Mouse (Mus musculus): ENCODE data around the gene Rangap1. TPM values are rescaled to one million over a fixed set of nuclear protein-coding genes. Genes with fewer than 3 reads are reported as not detected.

The Rangap1 gene
- total and polyA plus RNA-seq, 3 experiments = 71.6 to 183 (median 115) TPM

DNA sequence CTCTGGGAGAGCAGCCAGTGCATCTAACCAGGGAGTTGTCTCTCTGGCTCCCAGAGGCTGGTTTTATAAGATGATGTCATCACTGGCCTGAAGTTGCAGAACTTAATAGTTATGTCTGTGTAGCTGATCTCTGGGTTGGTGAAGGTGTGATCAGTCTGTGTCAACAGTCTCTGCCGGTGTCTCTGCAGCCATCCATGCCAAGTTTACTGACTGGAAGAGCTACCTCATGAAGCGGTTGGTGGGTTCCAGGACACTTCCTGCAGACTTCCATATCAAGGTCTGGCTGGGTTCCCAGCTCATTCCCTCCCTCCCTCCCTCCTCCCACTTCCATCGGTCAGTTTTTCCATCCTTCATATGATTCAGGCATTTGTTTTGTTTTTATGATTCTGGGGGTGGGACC lies 68.7 kb downstream of the Rangap1 start:
- Histone ChIP-seq H3K9me3 (replicated peaks) (no peaks in the 10 kb centered on the region), H3K27me3 (ENCODE audit: insufficient read depth, low read length) (no peaks in the 10 kb centered on the region), H3K4me1 (ENCODE audit: insufficient read depth, low read depth, low read length) (peaks cover 3% of the 10 kb centered on the region; the same call in 1 of the 2 replicates), H3K4me3 (ENCODE audit: low read depth, low read length) (no peak overlapping the region), H3K36me3 (replicated peaks) (peaks cover 92% of the 10 kb centered on the region)
- TF ChIP-seq TAL1 (conservative IDR thresholded peaks at IDR 0.05; ENCODE audit: low read depth, low read length) (no peak), GATA1 (IDR thresholded peaks at IDR 0.05; ENCODE audit: borderline replicate concordance, low read length) (no peak), POLR2AphosphoS5 (IDR thresholded peaks at IDR 0.05; ENCODE audit: insufficient replicate concordance, low read depth, low read length) (no peak), GATA2 (IDR thresholded peaks at IDR 0.05; ENCODE audit: borderline replicate concordance, low read depth, low read length) (no peak), CTCF (IDR thresholded peaks at IDR 0.05; ENCODE audit: low read depth, low read length) (no peak)
- no peak for ATAC-seq (ENCODE audit: extremely low read depth, insufficient number of reproducible peaks, low FRiP score, poor library complexity, severe bottlenecking)
- DNase-seq (ENCODE audit: low spot score) = no peak

DNA sequence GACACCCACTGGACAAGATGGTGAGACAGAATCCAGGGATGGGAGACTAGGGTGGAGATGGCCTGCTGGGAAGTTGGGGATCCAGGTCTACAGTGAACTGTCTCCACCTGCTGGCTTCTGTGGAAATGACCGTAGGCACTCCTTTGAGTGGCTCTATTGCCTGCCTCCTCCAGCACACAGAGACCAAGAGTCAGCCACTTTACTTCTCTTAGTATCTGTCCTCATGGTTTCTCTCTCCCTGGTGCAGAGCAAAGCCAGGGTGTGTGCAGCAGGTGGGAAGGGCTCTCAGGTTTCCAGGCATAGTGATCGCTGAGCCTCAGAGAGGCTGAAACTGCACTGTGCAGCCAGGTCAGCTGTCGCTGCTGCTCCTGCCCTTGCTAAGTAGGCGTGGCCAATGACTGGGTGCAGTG lies 75.1 kb downstream of the Rangap1 start:
- H3K27me3 ChIP-seq (ENCODE audit: insufficient read depth, low read length) = no peaks in the 10 kb centered on the region
- ATAC-seq (ENCODE audit: extremely low read depth, insufficient number of reproducible peaks, low FRiP score, poor library complexity, severe bottlenecking) (no peak), DNase-seq (ENCODE audit: low spot score) (peak; percentile 46)
- no peak overlapping the region for H3K4me3 ChIP-seq (ENCODE audit: low read depth, low read length)
- no peaks in the 10 kb centered on the region for H3K9me3 ChIP-seq (replicated peaks)
- H3K4me1 ChIP-seq (ENCODE audit: insufficient read depth, low read depth, low read length) = peaks cover 17% of the 10 kb centered on the region
- TF ChIP-seq GATA1 (IDR thresholded peaks at IDR 0.05; ENCODE audit: borderline replicate concordance, low read length) (no peak), POLR2AphosphoS5 (IDR thresholded peaks at IDR 0.05; ENCODE audit: insufficient replicate concordance, low read depth, low read length) (no peak), CTCF (IDR thresholded peaks at IDR 0.05; ENCODE audit: low read depth, low read length) (no peak), GATA2 (IDR thresholded peaks at IDR 0.05; ENCODE audit: borderline replicate concordance, low read depth, low read length) (no peak), TAL1 (conservative IDR thresholded peaks at IDR 0.05; ENCODE audit: low read depth, low read length) (no peak)
- H3K36me3 ChIP-seq (replicated peaks) = peaks cover 77% of the 10 kb centered on the region

DNA sequence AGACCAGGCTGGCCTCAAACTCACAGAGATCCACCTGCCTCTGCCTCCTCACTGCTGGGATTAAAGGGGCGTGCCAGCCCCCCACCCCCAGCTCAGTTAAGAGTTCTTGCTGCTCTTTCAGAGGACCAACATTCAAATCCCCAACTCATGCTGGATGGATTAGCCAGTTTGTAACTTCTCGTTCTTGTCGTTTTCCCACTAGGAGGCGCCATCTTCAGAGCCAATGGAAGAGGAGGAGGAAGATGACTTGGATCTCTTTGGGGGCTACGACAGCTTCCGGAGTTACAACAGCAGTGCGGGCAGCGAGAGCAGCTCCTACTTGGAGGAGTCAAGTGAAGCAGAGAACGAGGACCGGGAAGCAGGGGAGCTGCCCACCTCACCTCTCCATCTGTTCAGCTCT lies 78.4 kb downstream of the Rangap1 start:
- Histone ChIP-seq H3K4me1 (ENCODE audit: insufficient read depth, low read depth, low read length) (peaks cover 25% of the 10 kb centered on the region), H3K9me3 (replicated peaks) (no peaks in the 10 kb centered on the region), H3K27me3 (ENCODE audit: insufficient read depth, low read length) (no peaks in the 10 kb centered on the region), H3K36me3 (replicated peaks) (peaks cover 49% of the 10 kb centered on the region), H3K4me3 (ENCODE audit: low read depth, low read length) (no peak overlapping the region)
- TF ChIP-seq CTCF (IDR thresholded peaks at IDR 0.05; ENCODE audit: low read depth, low read length) = no peak
- TF ChIP-seq GATA1 (IDR thresholded peaks at IDR 0.05; ENCODE audit: borderline replicate concordance, low read length) = no peak
- no peak for TF ChIP-seq TAL1 (conservative IDR thresholded peaks at IDR 0.05; ENCODE audit: low read depth, low read length)
- TF ChIP-seq GATA2 (IDR thresholded peaks at IDR 0.05; ENCODE audit: borderline replicate concordance, low read depth, low read length) = no peak
- TF ChIP-seq POLR2AphosphoS5 (IDR thresholded peaks at IDR 0.05; ENCODE audit: insufficient replicate concordance, low read depth, low read length) = no peak
- DNase-seq (ENCODE audit: low spot score) (no peak), ATAC-seq (ENCODE audit: extremely low read depth, insufficient number of reproducible peaks, low FRiP score, poor library complexity, severe bottlenecking) (no peak)

DNA sequence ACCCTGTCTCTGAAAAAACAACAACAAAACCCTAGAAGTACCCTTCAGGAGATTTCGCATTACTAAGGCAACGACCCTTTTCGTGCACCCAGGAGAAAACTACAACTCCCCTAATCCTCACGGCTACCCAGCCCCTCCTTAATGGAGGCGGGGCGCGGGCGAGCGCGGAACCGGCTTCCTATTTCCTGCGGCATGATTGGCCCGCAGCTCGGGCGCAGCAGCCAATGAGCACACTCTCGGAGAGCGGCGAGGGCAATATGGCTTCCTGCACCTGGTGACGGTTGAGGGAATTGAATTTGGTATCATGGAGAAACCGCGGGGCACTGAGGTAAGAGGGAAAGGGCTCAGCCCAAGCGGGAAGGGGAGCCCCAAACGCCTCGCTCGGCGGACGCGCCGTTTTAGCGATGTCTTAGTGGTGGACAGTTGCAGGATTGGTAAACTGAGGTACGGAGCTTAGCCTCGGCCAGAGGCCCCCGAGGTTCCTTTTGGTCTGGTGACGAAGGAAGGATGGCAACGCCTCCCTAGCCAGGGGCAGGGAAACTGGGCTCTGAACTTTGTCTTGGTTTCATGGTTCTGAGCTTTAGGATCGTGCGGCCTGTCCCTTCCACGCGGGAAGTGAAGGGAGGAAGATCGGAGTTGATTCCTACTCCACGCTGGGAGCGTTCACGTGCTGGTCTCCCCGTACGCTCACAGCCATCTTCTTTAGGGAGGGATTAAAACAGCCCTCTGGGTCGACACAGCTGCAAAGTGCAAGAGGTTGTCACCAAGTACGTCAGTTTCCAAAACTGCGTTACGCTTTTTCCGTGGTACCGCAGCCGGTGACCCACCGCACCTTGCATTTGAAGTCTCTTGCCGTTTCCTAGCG lies 81.4 kb downstream of the Rangap1 start, which contains the start of gene L3mbtl2:
Gene L3mbtl2, plus strand, starts transcription at position 193 of the 865 bp plus-strand sequence.
- no peaks in the 10 kb centered on the region for H3K9me3 ChIP-seq (replicated peaks)
- H3K36me3 ChIP-seq (replicated peaks) = peaks cover 22% of the 10 kb centered on the region
- H3K4me3 ChIP-seq (ENCODE audit: low read depth, low read length) = peak within 1 kb of the TSS; percentile 84
- peaks cover 3% of the 10 kb centered on the region; the same call in 1 of the 2 replicates for H3K27me3 ChIP-seq (ENCODE audit: insufficient read depth, low read length)
- ATAC-seq (ENCODE audit: extremely low read depth, insufficient number of reproducible peaks, low FRiP score, poor library complexity, severe bottlenecking) = peak; percentile 95
- TF ChIP-seq POLR2AphosphoS5 (IDR thresholded peaks at IDR 0.05; ENCODE audit: insufficient replicate concordance, low read depth, low read length) = no peak
- no peak for TF ChIP-seq GATA1 (IDR thresholded peaks at IDR 0.05; ENCODE audit: borderline replicate concordance, low read length)
- no peak for TF ChIP-seq TAL1 (conservative IDR thresholded peaks at IDR 0.05; ENCODE audit: low read depth, low read length)
- TF ChIP-seq CTCF (IDR thresholded peaks at IDR 0.05; ENCODE audit: low read depth, low read length) = no peak
- TF ChIP-seq GATA2 (IDR thresholded peaks at IDR 0.05; ENCODE audit: borderline replicate concordance, low read depth, low read length) = no peak
- DNase-seq (ENCODE audit: low spot score) = peak; percentile 95
- peaks cover 26% of the 10 kb centered on the region for H3K4me1 ChIP-seq (ENCODE audit: insufficient read depth, low read depth, low read length)

DNA sequence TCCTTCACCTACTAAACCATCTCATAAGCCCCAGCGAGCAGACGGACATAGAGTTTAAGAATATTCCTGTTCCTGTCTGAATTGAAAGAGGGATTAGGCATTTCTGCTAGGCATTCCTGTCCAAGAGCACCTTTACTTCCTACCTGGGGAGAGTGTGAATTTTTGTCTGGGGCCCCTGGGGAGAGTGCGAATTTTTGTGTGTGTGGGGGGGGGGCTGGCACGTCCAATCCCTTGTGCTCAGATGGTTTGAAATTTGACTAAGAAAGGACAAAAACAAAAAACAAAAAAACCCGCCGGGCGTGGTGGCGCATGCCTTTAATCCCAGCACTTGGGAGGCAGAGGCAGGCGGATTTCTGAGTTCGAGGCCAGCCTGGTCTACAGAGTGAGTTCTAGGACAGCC lies 82.0 kb downstream of the Rangap1 start:
- H3K4me1 ChIP-seq (ENCODE audit: insufficient read depth, low read depth, low read length) = peaks cover 26% of the 10 kb centered on the region
- H3K4me3 ChIP-seq (ENCODE audit: low read depth, low read length) = peak overlapping the region; percentile 84; the same call in 1 of the 2 replicates

DNA sequence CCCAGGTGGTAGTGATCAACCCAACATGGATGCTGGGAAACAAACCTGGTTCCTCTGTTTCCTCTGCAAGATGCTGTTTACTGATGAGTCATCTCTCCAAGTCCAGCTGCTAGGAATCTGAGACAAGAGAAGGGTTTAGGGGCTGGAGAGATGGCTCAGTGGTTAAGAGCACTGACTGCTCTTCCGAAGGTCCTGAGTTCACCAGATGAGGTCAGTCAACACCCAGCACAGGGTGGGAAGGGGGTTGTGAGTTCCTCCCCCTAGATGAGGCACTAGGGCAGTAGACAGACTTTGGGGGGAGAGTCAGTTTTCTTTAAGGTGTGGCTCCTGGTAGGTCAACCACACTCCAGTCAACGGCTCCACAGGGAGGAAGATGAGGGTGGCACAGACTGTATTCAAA lies 83.6 kb downstream of the Rangap1 start:
- Histone ChIP-seq H3K36me3 (replicated peaks) (peaks cover under 1% of the 10 kb centered on the region), H3K4me3 (ENCODE audit: low read depth, low read length) (no peak overlapping the region), H3K9me3 (replicated peaks) (no peaks in the 10 kb centered on the region), H3K4me1 (ENCODE audit: insufficient read depth, low read depth, low read length) (peaks cover 20% of the 10 kb centered on the region), H3K27me3 (ENCODE audit: insufficient read depth, low read length) (peaks cover 6% of the 10 kb centered on the region)
- ATAC-seq (ENCODE audit: extremely low read depth, insufficient number of reproducible peaks, low FRiP score, poor library complexity, severe bottlenecking) = no peak
- no peak for TF ChIP-seq GATA1 (IDR thresholded peaks at IDR 0.05; ENCODE audit: borderline replicate concordance, low read length)
- TF ChIP-seq CTCF (IDR thresholded peaks at IDR 0.05; ENCODE audit: low read depth, low read length) = no peak
- no peak for TF ChIP-seq TAL1 (conservative IDR thresholded peaks at IDR 0.05; ENCODE audit: low read depth, low read length)
- TF ChIP-seq GATA2 (IDR thresholded peaks at IDR 0.05; ENCODE audit: borderline replicate concordance, low read depth, low read length) = no peak
- TF ChIP-seq POLR2AphosphoS5 (IDR thresholded peaks at IDR 0.05; ENCODE audit: insufficient replicate concordance, low read depth, low read length) = no peak
- no peak for DNase-seq (ENCODE audit: low spot score)

More for the DNA sequence above, 82.0 kb downstream of the Rangap1 start:
- Histone ChIP-seq H3K9me3 (replicated peaks) (no peaks in the 10 kb centered on the region), H3K36me3 (replicated peaks) (peaks cover 16% of the 10 kb centered on the region), H3K27me3 (ENCODE audit: insufficient read depth, low read length) (peaks cover 4% of the 10 kb centered on the region)
- TF ChIP-seq POLR2AphosphoS5 (IDR thresholded peaks at IDR 0.05; ENCODE audit: insufficient replicate concordance, low read depth, low read length) (no peak), TAL1 (conservative IDR thresholded peaks at IDR 0.05; ENCODE audit: low read depth, low read length) (no peak), GATA2 (IDR thresholded peaks at IDR 0.05; ENCODE audit: borderline replicate concordance, low read depth, low read length) (no peak), GATA1 (IDR thresholded peaks at IDR 0.05; ENCODE audit: borderline replicate concordance, low read length) (no peak), CTCF (IDR thresholded peaks at IDR 0.05; ENCODE audit: low read depth, low read length) (no peak)
- ATAC-seq (ENCODE audit: extremely low read depth, insufficient number of reproducible peaks, low FRiP score, poor library complexity, severe bottlenecking) (no peak), DNase-seq (ENCODE audit: low spot score) (no peak)

Other genes starting within 250 kb of the Rangap1 start
- 224 and 232 TPM in 2 replicates for gene Ep300, start 160.2 kb downstream of the Rangap1 start, total RNA-seq (2014; fragmentation: Nextera tagmentation)
- gene Ep300, start 160.2 kb downstream of the Rangap1 start, total RNA-seq (2017) = 34.3 and 37.1 TPM in 2 replicates
- 22.5 and 26.4 TPM in 2 replicates for gene Ep300, start 160.2 kb downstream of the Rangap1 start, polyA plus RNA-seq (2012)
- gene L3mbtl2, start 81.6 kb downstream of the Rangap1 start, total RNA-seq (2014; fragmentation: Nextera tagmentation) = 39.9 and 82.0 TPM in 2 replicates
- gene L3mbtl2, start 81.6 kb downstream of the Rangap1 start, total RNA-seq (2017) = 35.0 and 36.5 TPM in 2 replicates
- gene L3mbtl2, start 81.6 kb downstream of the Rangap1 start, polyA plus RNA-seq (2012) = 13.8 and 21.8 TPM in 2 replicates
- gene Chadl, start 48.2 kb downstream of the Rangap1 start, total RNA-seq (2014; fragmentation: Nextera tagmentation) = not detected in 2 replicates
- gene Chadl, start 48.2 kb downstream of the Rangap1 start, total RNA-seq (2017) = 0.05 and 0.17 TPM in 2 replicates
- not detected in 2 replicates for gene Chadl, start 48.2 kb downstream of the Rangap1 start, polyA plus RNA-seq (2012)
- gene Zc3h7b, start 473 bp downstream of the Rangap1 start, total RNA-seq (2014; fragmentation: Nextera tagmentation) = 37.5 and 39.8 TPM in 2 replicates
- gene Zc3h7b, start 473 bp downstream of the Rangap1 start, total RNA-seq (2017) = 14.2 and 14.3 TPM in 2 replicates
- gene Zc3h7b, start 473 bp downstream of the Rangap1 start, polyA plus RNA-seq (2012) = 66.6 and 76.7 TPM in 2 replicates
- gene Tef, start 56.9 kb upstream of the Rangap1 start, total RNA-seq (2014; fragmentation: Nextera tagmentation) = 23.2 and 28.1 TPM in 2 replicates
- 61.5 and 61.7 TPM in 2 replicates for gene Tef, start 56.9 kb upstream of the Rangap1 start, total RNA-seq (2017)
- gene Tef, start 56.9 kb upstream of the Rangap1 start, polyA plus RNA-seq (2012) = 69.5 and 75.8 TPM in 2 replicates
- gene Tob2, start 113.3 kb upstream of the Rangap1 start, total RNA-seq (2014; fragmentation: Nextera tagmentation) = 30.4 and 32.3 TPM in 2 replicates
- 8.5 and 9.9 TPM in 2 replicates for gene Tob2, start 113.3 kb upstream of the Rangap1 start, total RNA-seq (2017)
- gene Tob2, start 113.3 kb upstream of the Rangap1 start, polyA plus RNA-seq (2012) = 35.4 and 37.5 TPM in 2 replicates
- gene Phf5a, start 126.4 kb upstream of the Rangap1 start, total RNA-seq (2014; fragmentation: Nextera tagmentation) = 79.6 and 81.9 TPM in 2 replicates
- gene Phf5a, start 126.4 kb upstream of the Rangap1 start, total RNA-seq (2017) = 99.2 and 121 TPM in 2 replicates
- gene Phf5a, start 126.4 kb upstream of the Rangap1 start, polyA plus RNA-seq (2012) = 8.0 and 10.3 TPM in 2 replicates
- 152 and 177 TPM in 2 replicates for gene Aco2, start 126.8 kb upstream of the Rangap1 start, total RNA-seq (2014; fragmentation: Nextera tagmentation)
- 124 and 140 TPM in 2 replicates for gene Aco2, start 126.8 kb upstream of the Rangap1 start, total RNA-seq (2017)
- gene Aco2, start 126.8 kb upstream of the Rangap1 start, polyA plus RNA-seq (2012) = 142 TPM in 2 replicates
- gene Polr3h, start 180.7 kb upstream of the Rangap1 start, total RNA-seq (2014; fragmentation: Nextera tagmentation) = 6.8 and 8.4 TPM in 2 replicates
- gene Polr3h, start 180.7 kb upstream of the Rangap1 start, total RNA-seq (2017) = 25.0 and 26.7 TPM in 2 replicates
- gene Polr3h, start 180.7 kb upstream of the Rangap1 start, polyA plus RNA-seq (2012) = 36.8 and 62.8 TPM in 2 replicates
- gene Csdc2, start 191.2 kb upstream of the Rangap1 start, total RNA-seq (2014; fragmentation: Nextera tagmentation) = not detected in 2 replicates
- 0.17 TPM in 1 of 2 replicates, not detected in the other for gene Csdc2, start 191.2 kb upstream of the Rangap1 start, total RNA-seq (2017)
- not detected in 2 replicates for gene Csdc2, start 191.2 kb upstream of the Rangap1 start, polyA plus RNA-seq (2012)
- 51.6 and 57.8 TPM in 2 replicates for gene Pmm1, start 215.4 kb upstream of the Rangap1 start, total RNA-seq (2014; fragmentation: Nextera tagmentation)
- gene Pmm1, start 215.4 kb upstream of the Rangap1 start, total RNA-seq (2017) = 35.9 and 42.9 TPM in 2 replicates
- gene Pmm1, start 215.4 kb upstream of the Rangap1 start, polyA plus RNA-seq (2012) = 157 and 161 TPM in 2 replicates
- not detected in 2 replicates for gene 1700029P11Rik, start 235.0 kb upstream of the Rangap1 start, total RNA-seq (2014; fragmentation: Nextera tagmentation)
- not detected in 2 replicates for gene 1700029P11Rik, start 235.0 kb upstream of the Rangap1 start, total RNA-seq (2017)
- gene 1700029P11Rik, start 235.0 kb upstream of the Rangap1 start, polyA plus RNA-seq (2012) = not detected in 2 replicates
- 49.8 and 50.1 TPM in 2 replicates for gene Xrcc6, start 242.3 kb upstream of the Rangap1 start, total RNA-seq (2014; fragmentation: Nextera tagmentation)
- gene Xrcc6, start 242.3 kb upstream of the Rangap1 start, total RNA-seq (2017) = 114 and 154 TPM in 2 replicates
- gene Xrcc6, start 242.3 kb upstream of the Rangap1 start, polyA plus RNA-seq (2012) = 10.1 and 12.4 TPM in 2 replicates